In the genomic region with DNA sequence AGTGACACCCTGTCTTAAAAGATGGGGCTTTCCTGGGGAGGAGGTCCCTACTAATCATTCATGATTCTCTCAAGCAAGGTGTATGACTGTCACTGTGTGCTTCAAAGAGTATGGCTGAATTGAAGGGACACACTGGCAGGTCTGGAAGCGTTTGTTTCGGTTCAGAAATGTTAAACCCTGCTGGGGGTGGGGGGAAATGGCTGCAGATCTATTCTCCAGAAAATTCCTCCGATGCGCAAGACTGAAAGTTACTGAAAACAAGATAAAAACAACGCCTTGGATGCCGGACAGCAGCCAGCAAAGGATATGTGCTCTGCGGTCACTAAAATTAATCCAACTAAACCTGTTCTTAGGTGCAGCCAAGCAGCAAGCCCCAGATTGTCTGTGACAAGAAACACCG, we compare ENCODE assay signal across 30 mouse cellular contexts. TPM values are rescaled to one million over a fixed set of nuclear protein-coding genes. Genes with fewer than 3 reads are reported as not detected.
DNase-seq lines count a peak whose midpoint lies in the region; ATAC-seq and TF ChIP-seq lines count a peak whose summit lies in the region.
"Had no signal": no experiment of that assay in that cellular context is flagged by ENCODE, and none has a peak within 500 bp of the region (broad histone marks: within the 10 kb centered on the region; RNA-seq: fewer than 3 reads in every experiment).

No protein-coding gene starts in this region.

- no peak for ATAC-seq in forebrain, embryonic 11.5 days (replicated peaks; ENCODE audit: low FRiP score)
- ATAC-seq in forebrain, postnatal 0 days = no peak
- ATAC-seq in hindbrain, embryonic 13.5 days (ENCODE audit: low FRiP score) = no peak
- ATAC-seq in hindbrain, embryonic 14.5 days (ENCODE audit: low FRiP score) = no peak
- no peak for ATAC-seq in midbrain, embryonic 11.5 days (ENCODE audit: low FRiP score)
- ATAC-seq in midbrain, embryonic 16.5 days = no peak
- no peak for ATAC-seq in midbrain, embryonic 14.5 days (ENCODE audit: low FRiP score, low TSS enrichment)
- ATAC-seq: inflammation-experienced regulatory T-cells, adult 6 months; intestine, embryonic 16.5 days; Patski had no signal

- no peak overlapping the region for H3K27ac ChIP-seq in forebrain, embryonic 11.5 days (ENCODE audit: low read depth, low read length)
- no peak overlapping the region for H3K27ac ChIP-seq in forebrain, postnatal 0 days (ENCODE audit: low read depth, low read length)
- H3K27ac ChIP-seq in hindbrain, embryonic 13.5 days = peak overlapping the region; percentile 8; the same call in 1 of the 2 replicates
- no peak overlapping the region for H3K27ac ChIP-seq in hindbrain, embryonic 14.5 days
- no peak overlapping the region for H3K27ac ChIP-seq in midbrain, embryonic 11.5 days (ENCODE audit: low read depth, low read length)
- no peak overlapping the region for H3K27ac ChIP-seq in midbrain, embryonic 16.5 days (ENCODE audit: low read length)
- no peak overlapping the region for H3K27ac ChIP-seq in midbrain, embryonic 14.5 days (replicated peaks; ENCODE audit: low read depth, low read length)
- H3K27ac ChIP-seq: heart, embryonic 15.5 days; hindbrain, embryonic 10.5 days; hindbrain, embryonic 15.5 days had no signal

- peaks cover 12% of the 10 kb centered on the region for H3K4me1 ChIP-seq in forebrain, embryonic 11.5 days (replicated peaks; ENCODE audit: control insufficient read depth, insufficient read depth, low read length)
- no peaks in the 10 kb centered on the region for H3K4me1 ChIP-seq in forebrain, postnatal 0 days (ENCODE audit: insufficient read depth)
- peaks cover 7% of the 10 kb centered on the region for H3K4me1 ChIP-seq in hindbrain, embryonic 13.5 days (replicated peaks)
- no peaks in the 10 kb centered on the region for H3K4me1 ChIP-seq in hindbrain, embryonic 14.5 days (replicated peaks; ENCODE audit: control insufficient read depth, insufficient read depth, low read length)
- peaks cover 20% of the 10 kb centered on the region for H3K4me1 ChIP-seq in midbrain, embryonic 11.5 days (ENCODE audit: control insufficient read depth, insufficient read depth, low read length)
- peaks cover 5% of the 10 kb centered on the region; the same call in 1 of the 2 replicates for H3K4me1 ChIP-seq in midbrain, embryonic 16.5 days (ENCODE audit: control insufficient read depth, insufficient read depth, low read length)
- peaks cover 4% of the 10 kb centered on the region; the same call in 1 of the 2 replicates for H3K4me1 ChIP-seq in midbrain, embryonic 14.5 days (ENCODE audit: control insufficient read depth, insufficient read depth, low read length)
- H3K4me1 ChIP-seq: heart, embryonic 12.5 days; heart, embryonic 15.5 days had no signal

- DNase-seq in forebrain, embryonic 11.5 days (ENCODE audit: low spot score) = no peak
- DNase-seq in forebrain, postnatal 0 days = no peak
- no peak for DNase-seq in hindbrain, embryonic 14.5 days (ENCODE audit: low spot score)
- DNase-seq in midbrain, embryonic 11.5 days (ENCODE audit: low spot score, missing footprints) = peak; percentile 91
- no peak for DNase-seq in midbrain, embryonic 14.5 days
- DNase-seq: adrenal gland, postnatal 10 days; adrenal gland, postnatal 36 days; B cell, adult 2 months; cerebellum, adult 18-20 months; cerebellum, adult 9-10 months; cerebellum, postnatal 14 days; gastrocnemius, postnatal 25 days; heart, adult 18-20 months; heart, postnatal 10 days; heart, postnatal 36 days had no signal

- WGBS in forebrain, embryonic 11.5 days = 18% methylated on average over 8 of the region's 8 CpGs
- 19% methylated on average over 8 of the region's 8 CpGs for WGBS in forebrain, postnatal 0 days
- WGBS in hindbrain, embryonic 13.5 days = 60% methylated on average over 8 of the region's 8 CpGs
- WGBS in hindbrain, embryonic 14.5 days = 64% methylated on average over 8 of the region's 8 CpGs
- 9% methylated on average over 8 of the region's 8 CpGs for WGBS in midbrain, embryonic 11.5 days
- 22% methylated on average over 8 of the region's 8 CpGs for WGBS in midbrain, embryonic 16.5 days
- WGBS in midbrain, embryonic 14.5 days = 11% methylated on average over 8 of the region's 8 CpGs

- 0 out of 2 replicates have a peak overlapping the region, but pooled peaks have one; percentile 12 for H3K9ac ChIP-seq in forebrain, embryonic 11.5 days (ENCODE audit: low read length)
- H3K9ac ChIP-seq in forebrain, postnatal 0 days = no peak overlapping the region
- H3K9ac ChIP-seq in hindbrain, embryonic 13.5 days = no peak overlapping the region
- no peak overlapping the region for H3K9ac ChIP-seq in hindbrain, embryonic 14.5 days
- no peak overlapping the region for H3K9ac ChIP-seq in midbrain, embryonic 11.5 days (ENCODE audit: low read length)
- H3K9ac ChIP-seq in midbrain, embryonic 16.5 days (ENCODE audit: low read depth, low read length) = no peak overlapping the region
- no peak overlapping the region for H3K9ac ChIP-seq in midbrain, embryonic 14.5 days (replicated peaks; ENCODE audit: low read length)
- H3K9ac ChIP-seq: heart, embryonic 12.5 days; heart, embryonic 15.5 days; hindbrain, embryonic 15.5 days had no signal

- no peak overlapping the region for H3K4me3 ChIP-seq in forebrain, embryonic 11.5 days (ENCODE audit: low read depth, low read length)
- H3K4me3 ChIP-seq in forebrain, postnatal 0 days (ENCODE audit: low read depth, low read length) = no peak overlapping the region
- no peak overlapping the region for H3K4me3 ChIP-seq in hindbrain, embryonic 13.5 days
- no peak overlapping the region for H3K4me3 ChIP-seq in hindbrain, embryonic 14.5 days (replicated peaks; ENCODE audit: low read length)
- no peak overlapping the region for H3K4me3 ChIP-seq in midbrain, embryonic 11.5 days (ENCODE audit: low read depth, low read length)
- no peak overlapping the region for H3K4me3 ChIP-seq in midbrain, embryonic 16.5 days (ENCODE audit: low read depth, low read length)
- H3K4me3 ChIP-seq in midbrain, embryonic 14.5 days (replicated peaks; ENCODE audit: low read depth, low read length) = no peak overlapping the region
- H3K4me3 ChIP-seq: heart, embryonic 12.5 days; heart, embryonic 15.5 days; hindbrain, embryonic 10.5 days; hindbrain, embryonic 15.5 days had no signal

- no peaks in the 10 kb centered on the region for H3K9me3 ChIP-seq in forebrain, embryonic 11.5 days (ENCODE audit: control insufficient read depth, low read length)
- no peaks in the 10 kb centered on the region for H3K9me3 ChIP-seq in forebrain, postnatal 0 days (ENCODE audit: low read length)
- no peaks in the 10 kb centered on the region for H3K9me3 ChIP-seq in hindbrain, embryonic 13.5 days
- no peaks in the 10 kb centered on the region for H3K9me3 ChIP-seq in hindbrain, embryonic 14.5 days (ENCODE audit: control insufficient read depth, low read length)
- no peaks in the 10 kb centered on the region for H3K9me3 ChIP-seq in midbrain, embryonic 11.5 days (ENCODE audit: control insufficient read depth, low read length)
- H3K9me3 ChIP-seq in midbrain, embryonic 16.5 days (replicated peaks; ENCODE audit: control insufficient read depth, low read length, poor library complexity, severe bottlenecking) = no peaks in the 10 kb centered on the region
- no peaks in the 10 kb centered on the region for H3K9me3 ChIP-seq in midbrain, embryonic 14.5 days (ENCODE audit: control insufficient read depth, low read length)
- H3K9me3 ChIP-seq: G1E; heart, embryonic 12.5 days; heart, embryonic 15.5 days; hindbrain, embryonic 10.5 days; hindbrain, embryonic 15.5 days had no signal

- no peaks in the 10 kb centered on the region for H3K36me3 ChIP-seq in forebrain, embryonic 11.5 days (ENCODE audit: control insufficient read depth, insufficient read depth, low read length)
- H3K36me3 ChIP-seq in forebrain, postnatal 0 days (ENCODE audit: insufficient read depth) = no peaks in the 10 kb centered on the region
- H3K36me3 ChIP-seq in hindbrain, embryonic 13.5 days = no peaks in the 10 kb centered on the region
- no peaks in the 10 kb centered on the region for H3K36me3 ChIP-seq in hindbrain, embryonic 14.5 days (replicated peaks; ENCODE audit: control insufficient read depth, insufficient read depth)
- H3K36me3 ChIP-seq in midbrain, embryonic 11.5 days (ENCODE audit: control insufficient read depth, insufficient read depth, low read length) = no peaks in the 10 kb centered on the region
- H3K36me3 ChIP-seq in midbrain, embryonic 16.5 days (ENCODE audit: control insufficient read depth, insufficient read depth, low read length) = no peaks in the 10 kb centered on the region
- H3K36me3 ChIP-seq in midbrain, embryonic 14.5 days (ENCODE audit: control insufficient read depth, insufficient read depth, low read length) = no peaks in the 10 kb centered on the region
- H3K36me3 ChIP-seq: G1E; heart, embryonic 12.5 days; heart, embryonic 15.5 days; hindbrain, embryonic 10.5 days; hindbrain, embryonic 15.5 days had no signal

- no peak for TF ChIP-seq CTCF in forebrain, postnatal 0 days (IDR thresholded peaks at IDR 0.05; ENCODE audit: low read depth)

- H3K4me2 ChIP-seq in forebrain, embryonic 11.5 days (ENCODE audit: low read depth, low read length, severe bottlenecking) = peak overlapping the region; percentile 11; the same call in 1 of the 2 replicates
- no peak overlapping the region for H3K4me2 ChIP-seq in forebrain, postnatal 0 days (ENCODE audit: low read depth)
- H3K4me2 ChIP-seq in hindbrain, embryonic 13.5 days = no peak overlapping the region
- no peak overlapping the region for H3K4me2 ChIP-seq in hindbrain, embryonic 14.5 days (replicated peaks)
- H3K4me2 ChIP-seq in midbrain, embryonic 11.5 days = peak overlapping the region; percentile 19; the same call in 1 of the 2 replicates
- H3K4me2 ChIP-seq in midbrain, embryonic 16.5 days (ENCODE audit: low read length) = no peak overlapping the region
- 0 out of 2 replicates have a peak overlapping the region, but pooled peaks have one; percentile 9 for H3K4me2 ChIP-seq in midbrain, embryonic 14.5 days (ENCODE audit: low read length)
- H3K4me2 ChIP-seq: heart, embryonic 12.5 days; heart, embryonic 15.5 days; hindbrain, embryonic 15.5 days had no signal

- peaks cover 5% of the 10 kb centered on the region; the same call in 1 of the 2 replicates for H3K27me3 ChIP-seq in forebrain, embryonic 11.5 days (ENCODE audit: control insufficient read depth, insufficient read depth, low read length)
- H3K27me3 ChIP-seq in forebrain, postnatal 0 days (ENCODE audit: insufficient read depth, low read length) = peaks cover 9% of the 10 kb centered on the region; the same call in 1 of the 2 replicates
- no peaks in the 10 kb centered on the region for H3K27me3 ChIP-seq in hindbrain, embryonic 13.5 days
- H3K27me3 ChIP-seq in hindbrain, embryonic 14.5 days (ENCODE audit: control insufficient read depth, insufficient read depth, low read length) = no peaks in the 10 kb centered on the region
- H3K27me3 ChIP-seq in midbrain, embryonic 11.5 days (ENCODE audit: control insufficient read depth, insufficient read depth, low read length) = peaks cover 7% of the 10 kb centered on the region
- H3K27me3 ChIP-seq in midbrain, embryonic 16.5 days (ENCODE audit: control insufficient read depth, insufficient read depth, low read depth, low read length) = peaks cover 3% of the 10 kb centered on the region; the same call in 1 of the 2 replicates
- H3K27me3 ChIP-seq in midbrain, embryonic 14.5 days (ENCODE audit: control insufficient read depth, insufficient read depth, low read length) = peaks cover 9% of the 10 kb centered on the region; the same call in 1 of the 2 replicates
- H3K27me3 ChIP-seq: CH12.LX had no signal

RNA-seq across cellular contexts. Expression of a gene that starts 34.5 kb away (rescaled TPM):
- 0.72 and 1.7 TPM in 2 replicates for polyA plus RNA-seq in forebrain, embryonic 11.5 days (2014; fragmentation: Nextera tagmentation; extraction: Ambion mirVana)
- 1.2 and 1.3 TPM in 2 replicates for total RNA-seq in forebrain, postnatal 0 days (2014; rRNA removed)
- polyA plus RNA-seq in forebrain, postnatal 0 days (2015; fragmentation: Nextera tagmentation; extraction: Ambion mirVana) = 0.40 and 1.0 TPM in 2 replicates
- polyA plus RNA-seq in hindbrain, embryonic 13.5 days (2015; fragmentation: Nextera tagmentation; extraction: Ambion mirVana) = not detected in 2 replicates
- not detected in 2 replicates for polyA plus RNA-seq in hindbrain, embryonic 14.5 days (2014; fragmentation: Nextera tagmentation; extraction: Ambion mirVana)
- polyA plus RNA-seq in midbrain, embryonic 11.5 days (2014; fragmentation: Nextera tagmentation; extraction: Ambion mirVana) = 0.22 and 0.50 TPM in 2 replicates
- polyA plus RNA-seq in midbrain, embryonic 16.5 days (2015; fragmentation: Nextera tagmentation; extraction: Ambion mirVana) = 1.8 and 2.5 TPM in 2 replicates
- polyA plus RNA-seq in midbrain, embryonic 14.5 days (2014; fragmentation: Nextera tagmentation; extraction: Ambion mirVana) = 0.09 TPM in 1 of 2 replicates, not detected in the other
- total RNA-seq: adrenal gland, adult 18-20 months; adrenal gland, postnatal 10 days; adrenal gland, postnatal 36 days; CH12.LX; G1E; gastrocnemius, adult 8-10 months; gastrocnemius, postnatal 25 days; heart, adult 18-20 months; heart, postnatal 10 days; heart, postnatal 36 days had no signal
- polyA plus RNA-seq: embryonic facial prominence, embryonic 14.5 days; G1E; gonadal fat pad, adult 2 months; heart, embryonic 12.5 days; heart, embryonic 15.5 days; hindbrain, embryonic 10.5 days; hindbrain, embryonic 15.5 days; inflammation-experienced regulatory T-cells, adult 6 months; intestine, embryonic 16.5 days; Patski had no signal

RNA-seq across cellular contexts. Expression of a gene that starts 55.5 kb away (rescaled TPM):
- polyA plus RNA-seq in forebrain, embryonic 11.5 days (2014; fragmentation: Nextera tagmentation; extraction: Ambion mirVana) = 0.67 TPM in 1 of 2 replicates, not detected in the other
- total RNA-seq in forebrain, postnatal 0 days (2014; rRNA removed) = 0.46 and 1.0 TPM in 2 replicates
- polyA plus RNA-seq in forebrain, postnatal 0 days (2015; fragmentation: Nextera tagmentation; extraction: Ambion mirVana) = 0.53 and 1.1 TPM in 2 replicates
- polyA plus RNA-seq in hindbrain, embryonic 13.5 days (2015; fragmentation: Nextera tagmentation; extraction: Ambion mirVana) = 1.4 and 1.5 TPM in 2 replicates
- 1.0 and 1.9 TPM in 2 replicates for polyA plus RNA-seq in hindbrain, embryonic 14.5 days (2014; fragmentation: Nextera tagmentation; extraction: Ambion mirVana)
- polyA plus RNA-seq in midbrain, embryonic 11.5 days (2014; fragmentation: Nextera tagmentation; extraction: Ambion mirVana) = 2.7 and 3.4 TPM in 2 replicates
- polyA plus RNA-seq in midbrain, embryonic 16.5 days (2015; fragmentation: Nextera tagmentation; extraction: Ambion mirVana) = 1.1 and 1.2 TPM in 2 replicates
- polyA plus RNA-seq in midbrain, embryonic 14.5 days (2014; fragmentation: Nextera tagmentation; extraction: Ambion mirVana) = 1.1 and 1.2 TPM in 2 replicates
- total RNA-seq: adrenal gland, adult 18-20 months; adrenal gland, postnatal 36 days; CH12.LX; gastrocnemius, adult 8-10 months; gastrocnemius, postnatal 25 days; heart, adult 18-20 months; heart, postnatal 10 days; heart, postnatal 36 days had no signal
- polyA plus RNA-seq: G1E; heart, embryonic 12.5 days; heart, embryonic 15.5 days; inflammation-experienced regulatory T-cells, adult 6 months; Patski had no signal

Comparison
In these comparisons a context has a peak if more than half of its experiments do, and no peak if none do; other contexts are left out.
1. H3K4me2 ChIP-seq: peak in forebrain, embryonic 11.5 days (single experiment), midbrain, embryonic 11.5 days (single experiment) and midbrain, embryonic 14.5 days (single experiment); none in forebrain, postnatal 0 days (single experiment), hindbrain, embryonic 13.5 days (single experiment), hindbrain, embryonic 14.5 days (single experiment) and midbrain, embryonic 16.5 days (single experiment).